Mouse (Mus musculus): ENCODE data around the gene Rhbdf1.

DNA sequence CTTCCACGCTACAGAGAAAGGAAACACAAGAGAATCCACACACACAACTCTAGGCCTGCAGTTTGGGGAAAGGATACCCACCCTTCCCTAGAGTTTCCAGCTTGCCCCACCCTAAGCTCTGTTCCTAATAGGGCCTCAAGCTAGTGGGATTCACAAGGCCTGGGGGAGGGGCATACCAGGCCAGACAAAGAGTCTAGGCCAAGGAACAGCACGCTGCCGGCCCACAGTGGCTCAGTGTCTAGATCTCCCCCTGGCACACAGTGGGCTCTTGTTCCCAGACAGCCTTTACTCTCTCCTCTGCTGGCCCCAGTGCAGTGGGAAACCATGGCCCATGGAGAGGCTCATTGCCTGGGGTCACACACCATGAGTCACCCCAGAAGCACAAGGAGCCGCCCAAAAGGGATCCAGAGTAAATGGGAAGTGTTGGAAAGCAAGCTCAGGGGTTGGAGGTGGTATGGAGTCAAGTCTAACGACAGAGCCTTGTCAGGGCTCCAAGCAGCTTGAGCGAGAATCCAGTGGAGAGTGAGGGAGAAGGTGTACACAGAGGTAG, 3.5 kb downstream of the Rhbdf1 start:
- TF ChIP-seq CTCF (IDR thresholded peaks at IDR 0.05; ENCODE audit: low read depth, low read length) (no peak), POLR2A (IDR thresholded peaks at IDR 0.05; ENCODE audit: borderline replicate concordance, low read depth, low read length) (no peak)

Measured in bone marrow macrophage, adult 2 months (primary cell).